Mouse (Mus musculus): ENCODE data around the gene Slc6a6. TPM values are rescaled to one million over a fixed set of nuclear protein-coding genes. Genes with fewer than 3 reads are reported as not detected.

The Slc6a6 gene
- polyA plus RNA-seq, 1 experiment from 2014 or later: 45.6 TPM

DNA sequence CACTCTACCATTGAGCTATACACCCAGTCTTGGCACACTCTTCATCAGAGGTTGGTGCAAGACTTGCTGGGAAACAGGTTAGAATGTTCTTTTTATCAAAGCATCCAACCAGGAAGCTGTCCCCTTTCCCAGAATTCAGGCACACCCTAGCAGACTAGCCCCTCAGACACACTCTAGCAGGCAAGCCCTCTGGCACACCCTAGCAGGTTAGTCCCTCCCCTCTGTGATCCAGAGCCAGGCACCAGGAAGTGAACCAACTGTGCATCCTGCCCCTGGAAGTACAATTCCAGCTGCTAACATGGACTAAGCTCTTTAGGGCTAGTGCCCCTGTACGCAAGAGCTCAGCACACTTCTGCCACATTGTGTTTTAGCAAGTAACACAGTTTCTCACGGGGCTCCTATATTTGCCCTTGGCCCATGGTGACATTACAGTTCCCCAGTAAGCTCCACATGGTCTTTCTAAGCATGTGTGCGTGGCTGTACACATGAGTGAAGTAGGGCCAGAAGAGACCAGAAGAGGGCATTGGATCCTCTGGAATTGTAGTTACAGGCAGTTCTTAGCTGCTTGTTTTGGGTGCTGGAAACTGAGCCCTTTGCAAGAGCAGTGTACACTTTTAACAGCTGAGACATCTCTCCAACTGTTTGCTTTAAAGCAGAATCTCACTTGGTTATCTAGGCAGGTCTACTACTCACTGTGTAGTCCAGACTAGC is 17.7 kb upstream of the Slc6a6 start:
- Histone ChIP-seq H3K4me1 (ENCODE audit: control insufficient read depth, insufficient read depth, low read length) (no peaks in the 10 kb centered on the region), H3K9ac (ENCODE audit: low read length) (no peak overlapping the region), H3K4me3 (ENCODE audit: low read depth, low read length) (no peak overlapping the region), H3K9me3 (ENCODE audit: control insufficient read depth, low read length) (no peaks in the 10 kb centered on the region), H3K27ac (ENCODE audit: low read depth, low read length) (no peak overlapping the region), H3K36me3 (ENCODE audit: control insufficient read depth, insufficient read depth, low read length) (no peaks in the 10 kb centered on the region), H3K27me3 (ENCODE audit: control insufficient read depth, insufficient read depth, low read length) (no peaks in the 10 kb centered on the region), H3K4me2 (no peak overlapping the region)
- 90% methylated on average over 3 of the region's 3 CpGs for WGBS
- no peak for ATAC-seq (ENCODE audit: low FRiP score)
- no peak for DNase-seq (ENCODE audit: low spot score, missing footprints)

- Histone ChIP-seq H3K4me3 (ENCODE audit: low read depth, low read length) (no peak overlapping the region), H3K27me3 (ENCODE audit: control insufficient read depth, insufficient read depth, low read length) (no peaks in the 10 kb centered on the region), H3K9ac (ENCODE audit: low read length) (no peak overlapping the region), H3K4me2 (no peak overlapping the region), H3K4me1 (ENCODE audit: control insufficient read depth, insufficient read depth, low read length) (no peaks in the 10 kb centered on the region), H3K9me3 (ENCODE audit: control insufficient read depth, low read length) (no peaks in the 10 kb centered on the region), H3K27ac (ENCODE audit: low read depth, low read length) (no peak overlapping the region), H3K36me3 (ENCODE audit: control insufficient read depth, insufficient read depth, low read length) (no peaks in the 10 kb centered on the region)
- ATAC-seq (ENCODE audit: low FRiP score): no peak
- no peak for DNase-seq (ENCODE audit: low spot score, missing footprints)
- 91% methylated on average over 4 of the region's 4 CpGs for WGBS
Measured at GRCm38 (mm10) chr6:91667141-91667540, 16.7 kb upstream of the Slc6a6 start.

GRCm38 (mm10) chr6:91668276-91668675 is 15.6 kb upstream of the Slc6a6 start:
- Histone ChIP-seq H3K9ac (ENCODE audit: low read length) (no peak overlapping the region), H3K4me3 (ENCODE audit: low read depth, low read length) (no peak overlapping the region), H3K27ac (ENCODE audit: low read depth, low read length) (no peak overlapping the region), H3K4me2 (no peak overlapping the region), H3K27me3 (ENCODE audit: control insufficient read depth, insufficient read depth, low read length) (no peaks in the 10 kb centered on the region), H3K4me1 (ENCODE audit: control insufficient read depth, insufficient read depth, low read length) (no peaks in the 10 kb centered on the region), H3K36me3 (ENCODE audit: control insufficient read depth, insufficient read depth, low read length) (no peaks in the 10 kb centered on the region), H3K9me3 (ENCODE audit: control insufficient read depth, low read length) (no peaks in the 10 kb centered on the region)
- 44% methylated on average over 5 of the region's 5 CpGs for WGBS
- no peak for ATAC-seq (ENCODE audit: low FRiP score)
- DNase-seq (ENCODE audit: low spot score, missing footprints): no peak

- no peaks in the 10 kb centered on the region for H3K9me3 ChIP-seq (ENCODE audit: control insufficient read depth, low read length)
- H3K36me3 ChIP-seq (ENCODE audit: control insufficient read depth, insufficient read depth, low read length): no peaks in the 10 kb centered on the region
- no peak overlapping the region for H3K4me3 ChIP-seq (ENCODE audit: low read depth, low read length)
- H3K4me1 ChIP-seq (ENCODE audit: control insufficient read depth, insufficient read depth, low read length): no peaks in the 10 kb centered on the region
- H3K9ac ChIP-seq (ENCODE audit: low read length): no peak overlapping the region
- no peak overlapping the region for H3K27ac ChIP-seq (ENCODE audit: low read depth, low read length)
- ATAC-seq (ENCODE audit: low FRiP score) (no peak), DNase-seq (ENCODE audit: low spot score, missing footprints) (no peak)
- WGBS: 41% methylated on average over 4 of the region's 4 CpGs
- no peak overlapping the region for H3K4me2 ChIP-seq
- H3K27me3 ChIP-seq (ENCODE audit: control insufficient read depth, insufficient read depth, low read length): no peaks in the 10 kb centered on the region
Measured at GRCm38 (mm10) chr6:91669270-91669669, 14.6 kb upstream of the Slc6a6 start.

- ATAC-seq (ENCODE audit: low FRiP score) (no peak), DNase-seq (ENCODE audit: low spot score, missing footprints) (no peak)
- Histone ChIP-seq H3K4me3 (ENCODE audit: low read depth, low read length) (no peak overlapping the region), H3K36me3 (ENCODE audit: control insufficient read depth, insufficient read depth, low read length) (no peaks in the 10 kb centered on the region), H3K4me2 (no peak overlapping the region), H3K27ac (ENCODE audit: low read depth, low read length) (no peak overlapping the region), H3K9me3 (ENCODE audit: control insufficient read depth, low read length) (no peaks in the 10 kb centered on the region), H3K4me1 (ENCODE audit: control insufficient read depth, insufficient read depth, low read length) (no peaks in the 10 kb centered on the region), H3K9ac (ENCODE audit: low read length) (no peak overlapping the region), H3K27me3 (ENCODE audit: control insufficient read depth, insufficient read depth, low read length) (no peaks in the 10 kb centered on the region)
- 54% methylated on average over 6 of the region's 6 CpGs for WGBS
Measured at GRCm38 (mm10) chr6:91670224-91670623, 13.6 kb upstream of the Slc6a6 start.

GRCm38 (mm10) chr6:91674757-91675350 is 9.0 kb upstream of the Slc6a6 start:
- no peak for ATAC-seq (ENCODE audit: low FRiP score)
- H3K36me3 ChIP-seq (ENCODE audit: control insufficient read depth, insufficient read depth, low read length): no peaks in the 10 kb centered on the region
- no peaks in the 10 kb centered on the region for H3K9me3 ChIP-seq (ENCODE audit: control insufficient read depth, low read length)
- H3K27me3 ChIP-seq (ENCODE audit: control insufficient read depth, insufficient read depth, low read length): no peaks in the 10 kb centered on the region
- H3K9ac ChIP-seq (ENCODE audit: low read length): no peak overlapping the region
- no peak overlapping the region for H3K4me2 ChIP-seq
- 67% methylated on average over 5 of the region's 5 CpGs for WGBS
- DNase-seq (ENCODE audit: low spot score, missing footprints): no peak
- H3K27ac ChIP-seq (ENCODE audit: low read depth, low read length): no peak overlapping the region
- no peak overlapping the region for H3K4me3 ChIP-seq (ENCODE audit: low read depth, low read length)
- no peaks in the 10 kb centered on the region for H3K4me1 ChIP-seq (ENCODE audit: control insufficient read depth, insufficient read depth, low read length)

DNA sequence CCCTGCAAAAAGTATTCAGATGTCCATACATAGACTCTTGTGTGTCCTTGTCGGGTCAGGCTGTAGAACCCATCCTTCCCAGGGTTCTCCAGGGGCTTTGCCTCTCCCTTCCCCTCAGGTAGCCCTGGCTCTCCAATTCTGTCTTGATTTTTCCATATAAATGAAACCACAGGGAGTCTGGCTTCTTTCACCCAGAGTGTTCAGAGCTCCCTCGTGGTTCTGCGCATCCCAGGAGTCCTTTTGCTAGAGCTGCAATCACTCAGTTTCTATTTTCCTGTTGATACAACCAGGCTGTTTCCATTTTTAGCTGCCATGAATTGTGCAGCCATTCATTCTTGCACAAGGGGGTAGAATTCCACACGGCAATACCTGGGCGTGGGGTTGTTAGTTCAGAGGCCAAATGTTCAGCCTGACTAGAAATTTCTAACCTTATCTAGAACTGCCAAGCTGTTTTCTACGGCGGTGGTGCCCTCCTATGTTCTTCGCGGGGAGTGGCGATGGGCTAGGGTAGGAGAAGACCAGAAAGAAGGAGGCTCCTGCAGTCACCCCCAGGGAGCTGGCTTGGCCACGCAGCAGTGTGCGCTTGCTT is 5.3 kb upstream of the Slc6a6 start:
- H3K27me3 ChIP-seq (ENCODE audit: control insufficient read depth, insufficient read depth, low read length): no peaks in the 10 kb centered on the region
- no peaks in the 10 kb centered on the region for H3K9me3 ChIP-seq (ENCODE audit: control insufficient read depth, low read length)
- no peaks in the 10 kb centered on the region for H3K4me1 ChIP-seq (ENCODE audit: control insufficient read depth, insufficient read depth, low read length)
- ATAC-seq (ENCODE audit: low FRiP score) (no peak), DNase-seq (ENCODE audit: low spot score, missing footprints) (no peak)
- no peaks in the 10 kb centered on the region for H3K36me3 ChIP-seq (ENCODE audit: control insufficient read depth, insufficient read depth, low read length)
- H3K4me2 ChIP-seq: no peak overlapping the region
- WGBS: 55% methylated on average over 12 of the region's 12 CpGs
- H3K27ac ChIP-seq (ENCODE audit: low read depth, low read length): no peak overlapping the region
- H3K4me3 ChIP-seq (ENCODE audit: low read depth, low read length): no peak overlapping the region
- H3K9ac ChIP-seq (ENCODE audit: low read length): no peak overlapping the region

DNA sequence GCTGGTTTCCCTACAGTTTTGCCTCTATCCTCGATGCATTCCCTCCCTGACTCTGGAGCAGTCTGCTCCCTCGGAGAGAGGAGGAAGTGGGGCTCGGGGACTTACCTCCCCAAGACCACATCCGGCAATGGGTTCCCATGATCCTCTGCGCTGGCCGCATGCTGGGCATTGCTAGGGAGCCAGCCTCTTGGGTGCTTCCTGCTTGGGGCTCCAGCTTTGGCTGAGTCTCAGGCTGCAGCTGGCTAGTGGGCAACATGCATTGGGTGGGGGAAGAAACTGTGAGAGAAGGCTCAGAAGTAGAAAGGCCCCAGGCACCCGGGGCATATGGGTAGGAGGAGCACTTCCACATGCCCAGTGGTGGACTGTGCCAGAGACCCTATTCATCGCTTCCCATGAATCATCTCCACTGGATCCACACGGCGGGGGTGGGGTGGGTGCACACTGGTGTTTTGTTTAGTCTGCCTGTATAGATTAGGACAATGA is 4.7 kb upstream of the Slc6a6 start:
- Histone ChIP-seq H3K9ac (ENCODE audit: low read length) (no peak overlapping the region), H3K9me3 (ENCODE audit: control insufficient read depth, low read length) (no peaks in the 10 kb centered on the region), H3K27ac (ENCODE audit: low read depth, low read length) (no peak overlapping the region), H3K36me3 (ENCODE audit: control insufficient read depth, insufficient read depth, low read length) (no peaks in the 10 kb centered on the region), H3K4me3 (ENCODE audit: low read depth, low read length) (no peak overlapping the region), H3K4me2 (no peak overlapping the region), H3K27me3 (ENCODE audit: control insufficient read depth, insufficient read depth, low read length) (no peaks in the 10 kb centered on the region), H3K4me1 (ENCODE audit: control insufficient read depth, insufficient read depth, low read length) (no peaks in the 10 kb centered on the region)
- DNase-seq (ENCODE audit: low spot score, missing footprints) (no peak), ATAC-seq (ENCODE audit: low FRiP score) (no peak)
- WGBS: 69% methylated on average over 10 of the region's 10 CpGs

- H3K4me1 ChIP-seq (ENCODE audit: control insufficient read depth, insufficient read depth, low read length): peaks cover under 1% of the 10 kb centered on the region; the same call in 1 of the 2 replicates
- H3K36me3 ChIP-seq (ENCODE audit: control insufficient read depth, insufficient read depth, low read length): no peaks in the 10 kb centered on the region
- ATAC-seq (ENCODE audit: low FRiP score): no peak
- H3K27ac ChIP-seq (ENCODE audit: low read depth, low read length): no peak overlapping the region
- WGBS: 78% methylated on average over 6 of the region's 6 CpGs
- no peak overlapping the region for H3K9ac ChIP-seq (ENCODE audit: low read length)
- H3K9me3 ChIP-seq (ENCODE audit: control insufficient read depth, low read length): no peaks in the 10 kb centered on the region
- H3K27me3 ChIP-seq (ENCODE audit: control insufficient read depth, insufficient read depth, low read length): no peaks in the 10 kb centered on the region
- DNase-seq (ENCODE audit: low spot score, missing footprints): no peak
- no peak overlapping the region for H3K4me2 ChIP-seq
- H3K4me3 ChIP-seq (ENCODE audit: low read depth, low read length): no peak overlapping the region
Measured at GRCm38 (mm10) chr6:91679716-91680115, 4.1 kb upstream of the Slc6a6 start.

Measured in midbrain, embryonic 11.5 days (tissue).